Mouse (Mus musculus) NIH3T3 (cell line): ENCODE measurements around the gene Gm12695.
A peak's percentile ranks its signal among the peaks of the same experiment; 100 is the strongest.

Source experiments
- DNase-seq: peaks from one replicate; pipeline ENCODE4 v3.0.0-alpha.2; 2012; ENCODE audit warnings: low read depth

Gm12695 gene

DNA sequence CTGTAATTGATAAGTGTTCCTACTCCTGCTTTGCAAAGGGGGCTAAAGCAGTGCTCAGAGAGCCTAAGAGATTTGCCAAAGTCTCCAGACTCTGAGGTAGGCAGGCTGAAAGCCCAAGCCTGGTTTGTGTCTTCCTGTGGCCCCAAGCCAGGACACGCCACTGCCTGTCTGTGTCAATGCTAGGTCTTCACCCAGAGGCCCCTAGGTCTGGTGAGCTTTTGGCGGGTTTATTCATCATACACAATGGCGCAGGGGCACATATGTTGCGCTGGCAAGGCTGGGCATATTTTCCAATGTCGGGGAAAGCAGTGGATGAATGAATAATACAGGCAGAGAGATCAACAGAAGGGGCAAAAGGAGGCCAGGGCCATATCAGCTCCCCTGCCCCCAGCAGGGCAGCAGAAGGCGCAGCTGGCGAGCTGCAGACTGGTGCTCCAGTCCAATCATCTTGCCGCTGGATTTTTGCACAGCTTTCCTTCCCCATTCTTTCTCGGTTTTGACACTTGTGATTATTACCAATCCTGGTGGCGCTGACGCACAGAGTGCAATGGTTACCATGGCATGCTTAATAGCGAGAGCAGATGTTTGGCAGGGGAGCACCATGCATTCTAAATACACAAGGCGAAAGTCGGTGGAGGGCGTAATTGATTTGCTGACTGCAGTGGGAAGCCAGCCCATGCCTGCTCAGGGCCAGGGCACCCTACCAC, 87.3 kb downstream of the Gm12695 start:
- no peak for DNase-seq

DNA sequence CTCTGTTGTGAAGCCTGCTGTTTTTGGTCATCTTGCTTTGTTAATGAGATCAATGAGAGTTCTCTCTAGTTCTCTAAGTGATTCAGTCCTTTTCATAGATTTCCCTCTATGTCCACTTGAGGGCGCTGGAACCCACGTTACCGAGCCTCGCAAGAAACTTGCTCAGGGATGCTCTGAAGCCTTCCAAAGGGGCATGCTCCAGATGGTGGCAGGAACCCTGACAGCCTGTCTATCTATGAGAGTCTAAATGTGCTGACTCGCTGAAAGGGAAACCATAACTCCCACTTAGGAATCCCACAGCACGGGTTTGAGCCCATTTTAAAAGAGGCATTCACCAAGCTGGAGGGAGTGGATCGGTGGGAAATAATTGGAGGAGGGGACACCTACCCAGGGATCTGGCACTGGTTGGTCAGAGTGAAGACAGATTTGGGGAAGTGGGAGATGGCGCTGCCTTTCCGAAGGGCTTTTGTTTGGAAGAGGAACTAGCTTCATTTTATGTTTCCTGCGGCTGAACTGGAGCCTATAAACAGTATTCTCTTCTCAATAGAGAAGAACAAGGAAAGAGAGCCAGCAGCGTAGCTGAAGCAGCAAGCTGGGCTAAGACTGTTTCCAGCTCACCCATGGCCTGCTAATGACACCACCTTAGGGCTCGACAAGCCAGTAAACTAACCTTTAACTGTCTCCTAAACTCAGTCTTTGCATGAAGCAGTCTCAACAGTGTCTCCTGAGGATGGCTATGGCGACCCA, 88.2 kb downstream of the Gm12695 start:
- peak; percentile 54 for DNase-seq

DNA sequence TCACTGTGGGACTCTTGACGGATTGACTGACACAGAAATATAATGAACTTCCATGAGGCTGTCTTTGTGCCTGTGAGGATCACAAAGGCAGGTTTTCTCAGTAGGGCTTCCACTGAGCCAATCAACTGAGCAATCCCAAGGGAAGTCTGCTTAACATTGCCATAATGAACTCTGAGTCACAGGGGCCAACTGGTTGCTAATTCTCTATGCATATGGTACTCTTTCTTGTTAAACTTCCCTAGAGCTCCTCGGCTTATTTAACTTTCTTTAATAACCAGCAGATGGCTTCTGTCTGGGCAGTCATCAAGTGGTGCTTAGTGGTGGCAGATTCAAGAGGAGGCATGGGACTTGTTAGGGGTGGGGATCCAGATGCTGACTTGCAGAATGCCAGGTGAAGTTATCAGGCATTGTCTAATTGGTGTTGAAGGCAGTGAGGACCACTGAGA, 97.6 kb downstream of the Gm12695 start:
- DNase-seq, result no peak

DNA sequence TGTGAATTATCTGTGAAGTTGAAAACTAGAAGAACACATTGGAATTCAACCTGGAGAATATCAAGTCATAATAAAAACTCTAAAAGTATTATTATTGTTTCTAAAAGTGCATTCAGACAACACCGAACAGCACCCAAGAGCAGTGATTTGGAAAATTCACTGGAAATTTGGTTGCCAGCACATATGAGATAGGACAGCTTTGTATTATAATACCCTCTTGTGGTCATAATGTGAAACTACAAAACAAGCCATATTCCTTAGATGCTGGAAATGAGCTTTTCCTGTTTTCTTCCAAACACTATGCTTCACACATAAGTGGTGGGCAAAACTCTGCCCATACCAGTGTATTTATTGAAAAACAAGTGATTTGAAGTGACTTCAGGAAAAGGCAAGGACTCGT, 101.5 kb downstream of the Gm12695 start:
- peak; percentile 66 for DNase-seq

DNA sequence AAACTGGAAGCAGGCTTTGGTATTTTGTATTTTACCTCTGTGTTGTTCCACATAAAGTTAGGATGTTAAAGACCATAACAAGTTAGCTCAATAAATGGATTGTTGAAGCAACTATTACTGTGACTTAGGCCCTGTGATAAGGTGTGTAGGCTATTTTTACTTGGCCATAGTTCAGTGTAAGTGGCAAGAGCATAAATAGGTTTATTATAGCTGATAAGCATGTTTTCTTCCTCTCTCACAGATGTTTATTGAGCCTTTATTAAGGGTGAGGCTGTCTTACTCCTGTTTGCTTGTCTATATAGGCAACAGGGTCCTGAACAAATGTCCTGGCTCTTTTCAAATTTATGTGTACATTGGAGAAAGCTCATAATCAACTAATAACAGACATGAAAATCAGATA, 104.0 kb downstream of the Gm12695 start:
- DNase-seq, result no peak

DNA sequence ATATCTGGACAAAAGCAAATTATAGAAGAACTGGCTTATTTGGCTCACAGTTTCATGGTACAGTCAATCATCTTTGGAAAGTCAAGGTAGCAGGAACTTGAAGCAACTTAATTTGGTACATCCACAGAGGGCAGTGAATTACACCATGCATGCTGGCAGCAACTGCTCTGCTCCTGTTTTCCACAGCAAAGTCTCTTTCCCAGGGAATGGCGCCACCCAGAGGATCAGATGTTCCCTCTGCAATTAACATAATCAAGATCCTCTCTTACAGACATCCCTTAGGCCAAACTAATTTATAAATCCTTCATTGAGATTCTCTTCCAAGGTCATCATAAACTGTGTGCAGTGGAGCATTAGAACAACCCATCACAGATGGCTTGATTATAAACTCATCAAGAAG, 104.8 kb downstream of the Gm12695 start:
- DNase-seq, result peak; percentile 14
